Mouse (Mus musculus) heart, adult 2 months (tissue): Measurements from ENCODE around the gene Zmym1.
"Not testable (repeated sequence)": the region's sequence is repeated elsewhere in the genome, so short reads cannot be mapped to it uniquely, and the experiment has no call there.

Experiments used
- CTCF ChIP-seq: fragments of 200-600 bp; IDR thresholded peaks from 2 replicates; pipeline ENCODE4 v1.8.1; 2022; ENCODE audit warnings: antibody characterized with exemption, mild to moderate bottlenecking, moderate library complexity
- EP300 ChIP-seq: fragments of 200-500 bp; IDR thresholded peaks from 2 replicates; pipeline ENCODE4 v1.6.1; 2011; ENCODE audit warnings: low read depth, low read length, control low read depth; ENCODE audit not compliant: insufficient read depth
- POLR2A ChIP-seq: fragments of 200-500 bp; IDR thresholded peaks from 2 replicates; pipeline ENCODE4 v1.6.1; 2011; ENCODE audit warnings: mild to moderate bottlenecking, low read depth, low read length, control low read depth; ENCODE audit not compliant: insufficient read depth

DNA sequence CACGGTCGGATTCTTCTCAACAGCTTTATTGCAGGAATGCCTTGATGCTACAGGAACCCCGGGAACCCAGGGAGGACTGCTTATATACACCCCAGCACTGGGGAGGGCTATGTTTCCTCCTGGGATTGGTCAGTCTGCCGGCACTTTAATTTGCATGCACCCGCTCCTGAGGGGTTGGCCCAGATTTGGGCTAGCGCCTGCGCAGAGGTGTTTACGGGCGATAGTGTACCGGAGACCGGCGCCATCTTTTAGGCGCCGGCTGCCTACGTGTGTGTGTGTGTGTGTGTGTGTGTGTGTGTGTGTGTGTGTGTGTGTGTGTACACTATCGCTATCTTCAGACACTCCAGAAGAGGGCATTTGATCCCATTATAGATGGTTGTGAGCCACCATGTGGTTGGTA lies 61.6 kb downstream of the Zmym1 start:
- TF ChIP-seq CTCF, POLR2A, EP300: not testable (repeated sequence)
